Mouse (Mus musculus) liver, adult 2 months (tissue): ENCODE measurements around the gene Lpin3.

Source experiments
- CTCF ChIP-seq: fragments of 200-500 bp; IDR thresholded peaks from 2 replicates; pipeline ENCODE4 v1.5.1; 2011; ENCODE audit warnings: low read depth, low read length, control low read depth
- POLR2A ChIP-seq: fragments of 200-500 bp; IDR thresholded peaks from 2 replicates; pipeline ENCODE4 v1.6.1; 2011; ENCODE audit warnings: low read length, control low read depth; ENCODE audit not compliant: insufficient read depth; ENCODE audit errors: extremely low read depth

DNA sequence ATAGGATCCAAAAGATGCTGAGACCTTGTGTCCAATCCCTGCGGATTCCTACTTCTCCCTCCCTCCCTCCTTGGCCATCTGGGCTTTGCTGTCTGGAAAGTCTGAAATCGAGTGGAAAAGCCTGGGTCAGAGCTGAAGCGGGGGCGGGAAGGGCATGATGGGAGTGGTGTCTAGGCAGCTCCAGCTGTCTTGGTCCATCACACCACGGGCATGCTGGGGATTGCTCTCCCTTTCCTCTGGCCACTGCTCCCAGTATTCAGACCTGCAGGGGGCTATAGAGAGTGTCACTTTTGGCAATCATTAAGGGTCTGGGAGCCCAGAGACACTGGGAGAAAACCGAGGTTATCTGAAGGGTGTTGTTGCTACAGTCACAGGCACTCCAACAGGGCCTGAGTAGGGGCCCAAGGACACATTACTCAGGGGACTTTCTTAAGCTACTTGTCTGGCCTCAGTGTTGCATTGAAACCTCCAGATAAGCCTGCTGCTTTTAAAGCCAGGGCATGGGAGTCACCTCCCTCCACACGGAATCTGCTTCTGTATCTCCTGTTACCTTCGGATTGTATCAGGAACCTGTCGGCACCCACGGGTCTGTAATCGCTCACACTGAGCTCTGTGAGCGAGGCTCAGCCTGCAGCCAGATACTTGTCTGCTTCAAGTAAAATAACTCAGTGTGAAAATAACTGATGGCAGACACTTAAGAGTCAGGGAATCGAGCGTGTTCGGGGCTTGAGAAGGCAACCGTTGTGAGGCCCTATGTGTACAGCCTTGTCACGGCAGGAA, 60.6 kb downstream of the Lpin3 start:
- TF ChIP-seq POLR2A (no peak), CTCF (no peak)
